Mouse (Mus musculus) neural tube, embryonic 11.5 days (tissue): ENCODE results near the gene Arhgap32. TPM values are rescaled to one million over a fixed set of nuclear protein-coding genes. Genes with fewer than 3 reads are reported as not detected.

Experiments used
- ATAC-seq: fragments of 200-750 bp; cut with Nextera tagmentation; 2 replicates; pipeline ENCODE4 v1.8.0; 2017; ENCODE audit warnings: moderate number of reproducible peaks, mild to moderate bottlenecking, moderate TSS enrichment, moderate library complexity; ENCODE audit not compliant: insufficient read depth, low FRiP score, low TSS enrichment
- DNase-seq: peaks from one replicate; pipeline ENCODE4 v3.0.0-alpha.2; 2015; ENCODE audit warnings: low spot score
- H3K27ac ChIP-seq: fragments of 300-500 bp; sonication (generic); 2 replicates; pipeline ENCODE4 v1.5.1; 2014; ENCODE audit warnings: low read depth, mild to moderate bottlenecking, low read length
- H3K27me3 ChIP-seq: fragments of 300-500 bp; sonication (generic); 2 replicates; pipeline ENCODE4 v1.6.1; 2014; ENCODE audit warnings: mild to moderate bottlenecking, low read length, mixed read lengths; ENCODE audit not compliant: control insufficient read depth, insufficient read depth
- H3K36me3 ChIP-seq: fragments of 300-500 bp; sonication (generic); 2 replicates; pipeline ENCODE4 v1.6.1; 2014; ENCODE audit warnings: mild to moderate bottlenecking, low read length, moderate library complexity, mixed read lengths; ENCODE audit not compliant: control insufficient read depth, insufficient read depth
- H3K4me1 ChIP-seq: fragments of 300-500 bp; sonication (generic); 2 replicates; pipeline ENCODE4 v1.6.1; 2014; ENCODE audit warnings: low read length, mixed read lengths; ENCODE audit not compliant: control insufficient read depth, insufficient read depth
- H3K4me2 ChIP-seq: fragments of 300-500 bp; sonication (generic); 2 replicates; pipeline ENCODE4 v1.6.1; 2014; ENCODE audit warnings: low read depth, mild to moderate bottlenecking, moderate library complexity
- H3K4me3 ChIP-seq: fragments of 300-500 bp; sonication (generic); 2 replicates; pipeline ENCODE4 v1.5.1; 2014; ENCODE audit warnings: low read depth, low read length
- H3K9ac ChIP-seq: fragments of 300-500 bp; sonication (generic); 2 replicates; pipeline ENCODE4 v1.6.1; 2014; ENCODE audit warnings: mild to moderate bottlenecking, low read length
- H3K9me3 ChIP-seq: fragments of 300-500 bp; sonication (generic); 2 replicates; pipeline ENCODE4 v1.6.1; 2016; ENCODE audit warnings: low read length; ENCODE audit not compliant: control insufficient read depth
- WGBS: fragments of 180-500 bp; shearing (Covaris S2); extraction: QIAGEN DNeasy Blood & Tissue Kit; methylation state at CpG from one replicate; pipeline ENCODE4 v1.1.7; 2014; 5-methylcytosine and 5-hydroxymethylcytosine counted together
- polyA plus RNA-seq: library from polyadenylated mRNA; unstranded; fragments of >200 nt; fragmentation: Nextera tagmentation; extraction: Ambion mirVana; gene quantifications from 2 replicates; pipeline ENCODE4 v1.2.1, GENCODE M21; 2014

The Arhgap32 gene
- polyA plus RNA-seq, 1 experiment from 2014 or later: 11.9 TPM

GRCm38 (mm10) chr9:32280456-32280855 is 164.5 kb downstream of the Arhgap32 start:
- Histone ChIP-seq H3K4me1 (no peaks in the 10 kb centered on the region), H3K36me3 (no peaks in the 10 kb centered on the region), H3K9me3 (no peaks in the 10 kb centered on the region), H3K27ac (no peak overlapping the region), H3K9ac (no peak overlapping the region), H3K4me2 (no peak overlapping the region), H3K27me3 (no peaks in the 10 kb centered on the region), H3K4me3 (no peak overlapping the region)
- 88% methylated on average over 5 of the region's 5 CpGs for WGBS
- no peak for DNase-seq
- no peak for ATAC-seq

GRCm38 (mm10) chr9:32283591-32283990 is 167.7 kb downstream of the Arhgap32 start:
- H3K27me3 ChIP-seq: no peaks in the 10 kb centered on the region
- no peak for ATAC-seq
- no peaks in the 10 kb centered on the region for H3K4me1 ChIP-seq
- no peak overlapping the region for H3K4me3 ChIP-seq
- H3K27ac ChIP-seq: no peak overlapping the region
- DNase-seq: no peak
- H3K9me3 ChIP-seq: no peaks in the 10 kb centered on the region
- no peak overlapping the region for H3K4me2 ChIP-seq
- WGBS: 92% methylated on average over 5 of the region's 5 CpGs
- no peak overlapping the region for H3K9ac ChIP-seq
- H3K36me3 ChIP-seq: no peaks in the 10 kb centered on the region

GRCm38 (mm10) chr9:32291618-32292017 is 175.7 kb downstream of the Arhgap32 start:
- Histone ChIP-seq H3K27ac (no peak overlapping the region), H3K9me3 (no peaks in the 10 kb centered on the region), H3K4me2 (no peak overlapping the region), H3K27me3 (no peaks in the 10 kb centered on the region), H3K9ac (no peak overlapping the region), H3K4me1 (no peaks in the 10 kb centered on the region), H3K4me3 (no peak overlapping the region), H3K36me3 (no peaks in the 10 kb centered on the region)
- ATAC-seq (no peak), DNase-seq (no peak)
- WGBS: 33% methylated on average over 7 of the region's 7 CpGs

GRCm38 (mm10) chr9:32292686-32293085 is 176.8 kb downstream of the Arhgap32 start:
- no peaks in the 10 kb centered on the region for H3K9me3 ChIP-seq
- no peaks in the 10 kb centered on the region for H3K27me3 ChIP-seq
- H3K36me3 ChIP-seq: no peaks in the 10 kb centered on the region
- ATAC-seq (no peak), DNase-seq (no peak)
- 20% methylated on average over 5 of the region's 5 CpGs for WGBS
- no peak overlapping the region for H3K4me2 ChIP-seq
- no peaks in the 10 kb centered on the region for H3K4me1 ChIP-seq
- no peak overlapping the region; the same call in 1 of the 2 replicates for H3K9ac ChIP-seq
- H3K4me3 ChIP-seq: no peak overlapping the region
- no peak overlapping the region for H3K27ac ChIP-seq

GRCm38 (mm10) chr9:32295061-32295800 is 179.3 kb downstream of the Arhgap32 start:
- H3K36me3 ChIP-seq: no peaks in the 10 kb centered on the region
- ATAC-seq: no peak
- no peak overlapping the region for H3K4me2 ChIP-seq
- no peak for DNase-seq
- WGBS: 90% methylated on average over 9 of the region's 9 CpGs
- no peak overlapping the region for H3K4me3 ChIP-seq
- no peaks in the 10 kb centered on the region for H3K27me3 ChIP-seq
- H3K27ac ChIP-seq: no peak overlapping the region
- H3K4me1 ChIP-seq: no peaks in the 10 kb centered on the region
- H3K9ac ChIP-seq: no peak overlapping the region
- no peaks in the 10 kb centered on the region for H3K9me3 ChIP-seq

- Histone ChIP-seq H3K4me1 (peaks cover 7% of the 10 kb centered on the region; the same call in 1 of the 2 replicates), H3K27ac (no peak overlapping the region), H3K4me2 (no peak overlapping the region), H3K4me3 (no peak overlapping the region), H3K27me3 (no peaks in the 10 kb centered on the region), H3K36me3 (no peaks in the 10 kb centered on the region), H3K9ac (no peak overlapping the region), H3K9me3 (no peaks in the 10 kb centered on the region)
- peak; percentile 92 for ATAC-seq
- 37% methylated on average over 13 of the region's 13 CpGs for WGBS
- DNase-seq: peak; percentile 68
These were observed 186.7 kb downstream of the Arhgap32 start for GRCm38 (mm10) chr9:32302501-32303150.

GRCm38 (mm10) chr9:32311786-32312185 is 195.8 kb downstream of the Arhgap32 start:
- Histone ChIP-seq H3K9ac (no peak overlapping the region), H3K4me3 (no peak overlapping the region), H3K36me3 (no peaks in the 10 kb centered on the region), H3K9me3 (no peaks in the 10 kb centered on the region), H3K27me3 (no peaks in the 10 kb centered on the region), H3K4me1 (no peaks in the 10 kb centered on the region), H3K4me2 (no peak overlapping the region), H3K27ac (no peak overlapping the region)
- DNase-seq (peak; percentile 37), ATAC-seq (no peak)
- WGBS: 59% methylated on average over 14 of the region's 14 CpGs

GRCm38 (mm10) chr9:32312208-32312607 is 196.3 kb downstream of the Arhgap32 start:
- DNase-seq (no peak), ATAC-seq (no peak)
- 76% methylated on average over 4 of the region's 4 CpGs for WGBS
- H3K9me3 ChIP-seq: no peaks in the 10 kb centered on the region
- no peaks in the 10 kb centered on the region for H3K36me3 ChIP-seq
- H3K27ac ChIP-seq: no peak overlapping the region
- H3K4me3 ChIP-seq: no peak overlapping the region
- no peaks in the 10 kb centered on the region for H3K4me1 ChIP-seq
- no peak overlapping the region for H3K4me2 ChIP-seq
- H3K9ac ChIP-seq: no peak overlapping the region
- no peaks in the 10 kb centered on the region for H3K27me3 ChIP-seq

GRCm38 (mm10) chr9:32314071-32314470 is 198.1 kb downstream of the Arhgap32 start:
- WGBS: 79% methylated on average over 3 of the region's 3 CpGs
- Histone ChIP-seq H3K4me2 (no peak overlapping the region), H3K9ac (no peak overlapping the region), H3K27me3 (no peaks in the 10 kb centered on the region), H3K36me3 (no peaks in the 10 kb centered on the region), H3K4me3 (no peak overlapping the region), H3K4me1 (no peaks in the 10 kb centered on the region), H3K9me3 (no peaks in the 10 kb centered on the region), H3K27ac (no peak overlapping the region)
- no peak for DNase-seq
- ATAC-seq: no peak
